Mouse (Mus musculus): ENCODE data around the gene Zfp362. TPM values are rescaled to one million over a fixed set of nuclear protein-coding genes. Genes with fewer than 3 reads are reported as not detected.

The Zfp362 gene
- polyA plus RNA-seq, 1 experiment from 2014 or later, result 29.3 TPM

GRCm38 (mm10) chr4:128824131-128824530 lies 18.3 kb upstream of the Zfp362 start:
- H3K9me3 ChIP-seq (replicated peaks), result no peaks in the 10 kb centered on the region
- H3K4me3 ChIP-seq (replicated peaks), result no peak overlapping the region
- no peak overlapping the region for H3K27ac ChIP-seq (replicated peaks)
- no peak overlapping the region for H3K4me2 ChIP-seq
- WGBS, result 71% methylated on average over 3 of the region's 3 CpGs
- H3K9ac ChIP-seq (replicated peaks), result no peak overlapping the region
- H3K4me1 ChIP-seq, result 0 out of 2 replicates have a peak, but pooled peaks cover 4% of the 10 kb centered on the region
- no peaks in the 10 kb centered on the region for H3K27me3 ChIP-seq (replicated peaks)
- ATAC-seq (ENCODE audit: low FRiP score), result no peak
- H3K36me3 ChIP-seq, result no peaks in the 10 kb centered on the region

DNA sequence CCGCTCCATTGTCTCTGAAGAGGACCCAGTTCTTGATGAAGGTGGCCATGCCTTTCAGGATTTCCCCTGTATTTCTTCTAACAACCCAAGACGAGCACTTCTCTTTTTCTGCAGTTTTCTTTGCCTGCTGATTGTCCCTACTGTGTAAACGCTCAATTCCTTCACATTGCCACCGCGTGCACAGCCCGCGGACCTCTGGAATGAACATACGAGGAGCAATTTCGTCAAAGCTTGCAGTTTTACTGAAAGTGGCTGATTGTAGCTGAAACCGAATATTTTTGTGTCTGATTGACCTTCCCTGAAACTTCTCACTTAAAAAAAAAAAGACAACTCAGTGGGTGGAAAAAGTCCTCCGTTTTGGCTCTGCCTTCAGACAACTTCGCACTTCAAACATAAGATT lies 14.7 kb upstream of the Zfp362 start:
- no peak for ATAC-seq (ENCODE audit: low FRiP score)

GRCm38 (mm10) chr4:128817011-128817410 lies 11.2 kb upstream of the Zfp362 start:
- WGBS, result 67% methylated on average over 7 of the region's 7 CpGs
- no peak overlapping the region for H3K4me2 ChIP-seq
- H3K27me3 ChIP-seq (replicated peaks), result no peaks in the 10 kb centered on the region
- H3K27ac ChIP-seq (replicated peaks), result no peak overlapping the region; the same call in 1 of the 2 replicates
- H3K9me3 ChIP-seq (replicated peaks), result no peaks in the 10 kb centered on the region
- H3K36me3 ChIP-seq, result no peaks in the 10 kb centered on the region
- H3K9ac ChIP-seq (replicated peaks), result no peak overlapping the region
- H3K4me3 ChIP-seq (replicated peaks), result no peak overlapping the region
- peaks cover 8% of the 10 kb centered on the region for H3K4me1 ChIP-seq
- no peak for ATAC-seq (ENCODE audit: low FRiP score)

More for the DNA sequence above, 14.7 kb upstream of the Zfp362 start:
- 65% methylated on average over 12 of the region's 12 CpGs for WGBS
- Histone ChIP-seq H3K4me1 (0 out of 2 replicates have a peak, but pooled peaks cover 4% of the 10 kb centered on the region), H3K27me3 (replicated peaks) (no peaks in the 10 kb centered on the region), H3K4me2 (no peak overlapping the region), H3K9me3 (replicated peaks) (no peaks in the 10 kb centered on the region), H3K36me3 (no peaks in the 10 kb centered on the region), H3K4me3 (replicated peaks) (no peak overlapping the region), H3K9ac (replicated peaks) (no peak overlapping the region), H3K27ac (replicated peaks) (no peak overlapping the region; the same call in 1 of the 2 replicates)

- Histone ChIP-seq H3K27ac (replicated peaks) (peak overlapping the region; percentile 74), H3K4me3 (replicated peaks) (peak overlapping the region; percentile 51), H3K9me3 (replicated peaks) (no peaks in the 10 kb centered on the region), H3K4me1 (peaks cover 26% of the 10 kb centered on the region), H3K4me2 (peak overlapping the region; percentile 70), H3K9ac (replicated peaks) (peak overlapping the region; percentile 56), H3K27me3 (replicated peaks) (no peaks in the 10 kb centered on the region), H3K36me3 (no peaks in the 10 kb centered on the region)
- ATAC-seq (ENCODE audit: low FRiP score), result peak; percentile 96
- WGBS, result 14% methylated on average over 16 of the region's 16 CpGs
Measured at GRCm38 (mm10) chr4:128811382-128812056, 5.7 kb upstream of the Zfp362 start.

DNA sequence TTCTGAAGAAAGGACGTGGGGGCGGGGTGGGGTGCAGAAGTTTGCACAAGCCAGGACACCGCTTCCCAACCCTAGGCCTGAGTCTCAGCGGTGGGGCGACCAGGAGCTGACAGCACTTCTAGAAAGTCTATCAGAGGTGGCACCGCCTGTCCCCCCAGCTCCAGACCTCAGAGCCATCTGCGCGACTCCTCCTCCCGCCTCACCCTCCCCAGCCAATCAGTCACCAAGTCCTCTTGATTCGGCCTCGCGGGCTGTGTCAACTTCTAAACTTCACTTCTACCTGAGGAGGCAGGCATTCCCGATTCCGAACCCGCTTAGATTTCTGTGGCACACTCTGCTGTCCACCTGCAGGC lies 958 bp upstream of the Zfp362 start:
- H3K4me3 ChIP-seq (replicated peaks), result peak overlapping the region; percentile 64
- H3K4me1 ChIP-seq, result peaks cover 45% of the 10 kb centered on the region
- ATAC-seq (ENCODE audit: low FRiP score), result peak; percentile 16
- 2% methylated on average over 15 of the region's 15 CpGs for WGBS
- peak overlapping the region; percentile 97 for H3K4me2 ChIP-seq
- peak overlapping the region; percentile 97 for H3K9ac ChIP-seq (replicated peaks)
- no peaks in the 10 kb centered on the region for H3K27me3 ChIP-seq (replicated peaks)
- H3K9me3 ChIP-seq (replicated peaks), result no peaks in the 10 kb centered on the region
- peak overlapping the region; percentile 93 for H3K27ac ChIP-seq (replicated peaks)
- H3K36me3 ChIP-seq, result no peaks in the 10 kb centered on the region

DNA sequence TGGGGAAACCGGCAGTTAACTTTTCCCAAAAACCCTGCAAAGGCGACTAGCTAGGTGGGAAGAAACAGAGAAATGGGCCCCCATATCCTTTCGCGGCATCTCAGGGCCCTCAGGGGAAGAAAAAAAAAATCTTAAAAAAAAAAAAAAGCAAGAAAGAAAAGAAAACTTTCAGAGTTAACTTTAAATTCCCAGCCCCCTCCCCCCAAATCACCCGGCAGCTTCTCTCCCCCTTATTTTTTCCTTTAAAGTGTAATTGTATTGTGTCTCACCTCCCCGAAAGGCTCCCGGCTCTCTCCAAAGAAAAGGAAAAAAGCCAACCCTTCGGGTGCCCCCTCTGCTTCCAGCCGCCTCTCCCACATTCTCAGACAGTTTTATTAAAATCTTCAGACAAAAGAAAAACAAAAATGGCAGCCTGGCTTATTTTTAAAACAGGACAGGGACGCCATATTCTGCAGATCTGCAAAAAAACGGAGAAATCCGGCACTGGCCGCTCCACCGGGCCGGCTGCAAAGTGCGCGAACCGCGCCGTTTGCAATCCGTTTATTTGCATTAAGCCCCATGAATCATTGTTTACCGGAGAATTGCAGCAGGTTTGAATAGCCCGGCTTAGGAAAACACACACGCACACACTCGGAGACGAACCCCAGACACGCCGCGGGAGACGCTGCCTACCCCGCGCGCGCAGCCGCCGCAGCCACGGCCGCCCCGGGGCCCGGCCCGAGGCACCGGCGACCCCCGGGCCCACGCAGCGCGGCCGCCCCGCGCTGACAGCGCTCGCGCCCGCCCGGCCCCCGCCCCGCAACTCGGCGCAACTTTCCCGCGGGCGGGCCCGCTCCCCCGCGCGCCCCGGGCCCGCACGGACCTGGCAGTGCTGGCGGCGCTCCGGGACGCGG lies 449 bp downstream of the Zfp362 start:
- ATAC-seq (ENCODE audit: low FRiP score), result 0 out of 2 replicates have a peak, but pooled peaks have one; percentile 37
- under 1% methylated on average over 73 of the region's 74 CpGs for WGBS
- H3K36me3 ChIP-seq, result no peaks in the 10 kb centered on the region
- H3K4me3 ChIP-seq (replicated peaks), result peak overlapping the region; percentile 64
- H3K27ac ChIP-seq (replicated peaks), result peak overlapping the region; percentile 93
- peaks cover 49% of the 10 kb centered on the region for H3K4me1 ChIP-seq
- H3K27me3 ChIP-seq (replicated peaks), result no peaks in the 10 kb centered on the region
- no peaks in the 10 kb centered on the region for H3K9me3 ChIP-seq (replicated peaks)
- H3K4me2 ChIP-seq, result peak overlapping the region; percentile 97
- peak overlapping the region; percentile 97 for H3K9ac ChIP-seq (replicated peaks)

DNA sequence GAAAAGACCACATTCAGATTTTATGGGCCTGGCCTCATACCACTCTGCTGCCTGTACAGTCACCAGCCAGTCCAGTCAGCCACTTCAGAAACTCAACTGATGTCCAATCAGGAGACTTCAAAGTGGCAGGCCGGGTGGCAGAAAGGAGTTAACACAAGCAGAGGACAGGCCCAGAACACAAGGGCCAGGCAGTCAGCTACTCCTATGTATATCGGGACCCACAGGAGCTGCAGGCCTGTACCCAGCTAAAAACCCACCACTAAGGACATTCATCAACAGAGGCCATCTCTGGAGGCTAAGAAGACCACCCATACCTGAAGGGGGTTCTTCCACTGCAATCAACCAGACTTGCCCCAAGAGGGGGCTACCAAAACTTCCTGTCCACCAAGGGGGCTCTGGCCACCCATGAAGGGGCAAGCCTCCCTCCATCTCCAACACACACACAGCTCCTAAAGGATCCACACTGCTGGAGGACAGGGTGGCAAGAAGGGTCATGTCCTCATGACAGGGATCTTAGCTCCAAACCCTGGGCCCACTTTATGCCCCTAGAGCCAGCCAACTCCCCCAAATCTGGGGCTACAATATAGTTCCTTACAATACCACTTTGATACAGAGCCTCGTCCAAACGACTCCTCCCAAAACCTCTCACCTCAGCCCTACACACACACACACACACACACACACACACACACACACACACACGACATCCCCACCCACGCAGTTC lies 1.3 kb downstream of the Zfp362 start:
- peak overlapping the region; percentile 97 for H3K9ac ChIP-seq (replicated peaks)
- peak overlapping the region; percentile 64 for H3K4me3 ChIP-seq (replicated peaks)
- 3% methylated on average over 6 of the region's 6 CpGs for WGBS
- H3K9me3 ChIP-seq (replicated peaks), result no peaks in the 10 kb centered on the region
- no peaks in the 10 kb centered on the region for H3K36me3 ChIP-seq
- H3K27me3 ChIP-seq (replicated peaks), result no peaks in the 10 kb centered on the region
- no peak for ATAC-seq (ENCODE audit: low FRiP score)
- H3K4me1 ChIP-seq, result peaks cover 56% of the 10 kb centered on the region
- H3K27ac ChIP-seq (replicated peaks), result peak overlapping the region; percentile 93
- H3K4me2 ChIP-seq, result peak overlapping the region; percentile 97

- Histone ChIP-seq H3K27ac (replicated peaks) (peak overlapping the region; percentile 93; the same call in 1 of the 2 replicates), H3K4me1 (peaks cover 66% of the 10 kb centered on the region), H3K4me3 (replicated peaks) (peak overlapping the region; percentile 64; the same call in 1 of the 2 replicates), H3K36me3 (no peaks in the 10 kb centered on the region), H3K9me3 (replicated peaks) (no peaks in the 10 kb centered on the region), H3K4me2 (peak overlapping the region; percentile 97), H3K9ac (replicated peaks) (peak overlapping the region; percentile 97), H3K27me3 (replicated peaks) (no peaks in the 10 kb centered on the region)
- no peak for ATAC-seq (ENCODE audit: low FRiP score)
- 71% methylated on average over 5 of the region's 5 CpGs for WGBS
Measured at GRCm38 (mm10) chr4:128803569-128803968, 2.3 kb downstream of the Zfp362 start.

DNA sequence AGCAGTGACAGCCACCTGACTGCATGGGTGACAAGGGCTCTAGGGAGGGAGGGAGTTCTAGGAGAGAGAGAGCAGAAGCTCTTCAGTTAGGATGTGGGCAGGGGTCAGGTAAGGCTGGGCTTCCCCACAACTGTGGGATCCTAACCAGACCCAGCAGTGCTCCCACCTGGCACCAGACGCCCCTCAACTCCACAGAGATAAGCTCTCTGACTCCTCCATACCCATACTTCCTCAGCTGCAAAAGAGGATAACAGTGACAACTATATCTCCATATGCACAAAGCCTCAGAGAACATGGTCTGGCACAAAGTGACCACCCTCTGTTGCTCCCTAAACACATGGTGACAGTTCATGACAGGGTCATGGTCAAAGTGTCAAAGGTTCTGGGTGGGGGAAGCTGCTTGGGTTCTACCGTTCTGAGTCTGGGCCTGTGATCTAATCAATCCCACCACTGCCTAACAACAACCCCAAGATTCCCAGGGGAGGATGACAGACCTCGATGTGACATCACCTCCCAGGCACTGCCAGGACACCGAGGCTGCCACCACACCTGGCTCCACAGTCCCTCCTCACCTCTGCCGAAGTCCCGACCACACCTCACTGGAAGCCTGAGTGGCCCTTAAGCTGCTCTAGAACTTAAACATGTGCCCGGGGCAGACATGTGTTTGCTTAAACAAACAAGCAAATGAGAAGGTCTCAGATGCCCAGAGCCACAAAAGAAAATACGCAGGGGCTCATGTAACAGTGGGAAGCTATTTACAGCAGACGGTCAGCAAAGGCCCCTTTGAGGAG lies 4.0 kb downstream of the Zfp362 start:
- Histone ChIP-seq H3K4me3 (replicated peaks) (no peak overlapping the region), H3K9me3 (replicated peaks) (no peaks in the 10 kb centered on the region), H3K9ac (replicated peaks) (no peak overlapping the region), H3K27ac (replicated peaks) (no peak overlapping the region), H3K36me3 (no peaks in the 10 kb centered on the region), H3K27me3 (replicated peaks) (no peaks in the 10 kb centered on the region), H3K4me2 (no peak overlapping the region), H3K4me1 (peaks cover 76% of the 10 kb centered on the region)
- ATAC-seq (ENCODE audit: low FRiP score), result no peak
- WGBS, result 62% methylated on average over 9 of the region's 9 CpGs

GRCm38 (mm10) chr4:128796788-128797187 lies 9.1 kb downstream of the Zfp362 start:
- Histone ChIP-seq H3K36me3 (0 out of 2 replicates have a peak, but pooled peaks cover 2% of the 10 kb centered on the region), H3K27ac (replicated peaks) (no peak overlapping the region), H3K9ac (replicated peaks) (no peak overlapping the region), H3K9me3 (replicated peaks) (no peaks in the 10 kb centered on the region), H3K4me1 (peaks cover 67% of the 10 kb centered on the region), H3K4me2 (no peak overlapping the region), H3K27me3 (replicated peaks) (no peaks in the 10 kb centered on the region), H3K4me3 (replicated peaks) (no peak overlapping the region)
- ATAC-seq (ENCODE audit: low FRiP score), result no peak
- WGBS, result 64% methylated on average over 8 of the region's 8 CpGs

GRCm38 (mm10) chr4:128795596-128795995 lies 10.2 kb downstream of the Zfp362 start:
- Histone ChIP-seq H3K4me3 (replicated peaks) (no peak overlapping the region), H3K4me2 (no peak overlapping the region), H3K27ac (replicated peaks) (no peak overlapping the region; the same call in 1 of the 2 replicates), H3K9me3 (replicated peaks) (no peaks in the 10 kb centered on the region), H3K36me3 (0 out of 2 replicates have a peak, but pooled peaks cover 2% of the 10 kb centered on the region), H3K9ac (replicated peaks) (no peak overlapping the region), H3K4me1 (peaks cover 55% of the 10 kb centered on the region), H3K27me3 (replicated peaks) (no peaks in the 10 kb centered on the region)
- 5% methylated on average over 9 of the region's 9 CpGs for WGBS
- ATAC-seq (ENCODE audit: low FRiP score), result peak; percentile 42; the same call in 1 of the 2 replicates

Measured in neural tube, embryonic 15.5 days (tissue).